Mouse (Mus musculus) c-Kit-positive CD71-negative TER-119-negative erythroid progenitor cells, embryonic 14.5 days (primary cell): ENCODE results near the gene Agpat4.

ENCODE experiments used
- DNase-seq: peaks from one replicate; pipeline ENCODE4 v3.0.0-alpha.2; 2013; ENCODE audit warnings: low read depth

Gene Agpat4

GRCm38 (mm10) chr17:12118561-12118925, at the start of gene Agpat4:
Gene Agpat4, plus strand, starts transcription at chr17:12118704.
- no peak for DNase-seq

- no peak for DNase-seq
These were observed 41.7 kb upstream of the Agpat4 start for GRCm38 (mm10) chr17:12076816-12077215.

- no peak for DNase-seq
These were observed 37.6 kb upstream of the Agpat4 start for GRCm38 (mm10) chr17:12080656-12081495.

- DNase-seq: no peak
These were observed 36.3 kb upstream of the Agpat4 start for GRCm38 (mm10) chr17:12082201-12082600.

GRCm38 (mm10) chr17:12090261-12090927, 28.1 kb upstream of the Agpat4 start:
- DNase-seq: no peak

GRCm38 (mm10) chr17:12092901-12093564, 25.5 kb upstream of the Agpat4 start:
- DNase-seq: no peak

GRCm38 (mm10) chr17:12094016-12094415, 24.5 kb upstream of the Agpat4 start:
- DNase-seq: no peak

- no peak for DNase-seq
These were observed 23.5 kb upstream of the Agpat4 start for GRCm38 (mm10) chr17:12094827-12095590.

GRCm38 (mm10) chr17:12099415-12099814, 19.1 kb upstream of the Agpat4 start:
- no peak for DNase-seq

- no peak for DNase-seq
These were observed 16.2 kb upstream of the Agpat4 start for GRCm38 (mm10) chr17:12102326-12102725.

- no peak for DNase-seq
These were observed 14.7 kb upstream of the Agpat4 start for GRCm38 (mm10) chr17:12103781-12104180.

GRCm38 (mm10) chr17:12104245-12104644, 14.3 kb upstream of the Agpat4 start:
- DNase-seq: no peak

GRCm38 (mm10) chr17:12104690-12105089, 13.8 kb upstream of the Agpat4 start:
- DNase-seq: no peak

- DNase-seq: no peak
These were observed 12.2 kb upstream of the Agpat4 start for GRCm38 (mm10) chr17:12106255-12106654.

GRCm38 (mm10) chr17:12113626-12114025, 4.9 kb upstream of the Agpat4 start:
- DNase-seq: no peak

- DNase-seq: no peak
These were observed 3.4 kb upstream of the Agpat4 start for GRCm38 (mm10) chr17:12115086-12115485.

GRCm38 (mm10) chr17:12118131-12118530, 373 bp upstream of the Agpat4 start:
- no peak for DNase-seq

- peak; percentile 89 for DNase-seq
These were observed 580 bp downstream of the Agpat4 start for GRCm38 (mm10) chr17:12118926-12119641.

- no peak for DNase-seq
These were observed 1.2 kb downstream of the Agpat4 start for GRCm38 (mm10) chr17:12119675-12120074.

GRCm38 (mm10) chr17:12120268-12120667, 1.8 kb downstream of the Agpat4 start:
- DNase-seq: no peak

GRCm38 (mm10) chr17:12121226-12121794, 2.8 kb downstream of the Agpat4 start:
- DNase-seq: no peak
